Mouse (Mus musculus) right cerebral cortex, adult 2 months (tissue): ENCODE results near the gene Zfp568.

ENCODE experiments used
- DNase-seq, 2 experiments: peaks; one replicate each; pipeline ENCODE4 v3.0.0; 2021 to 2022; ENCODE audit warnings: low spot score in 2 of 2

Zfp568 gene

GRCm38 (mm10) chr7:29989031-29989430, 5.3 kb downstream of the Zfp568 start:
- no peak for DNase-seq

GRCm38 (mm10) chr7:29992698-29993097, 8.9 kb downstream of the Zfp568 start:
- DNase-seq = no peak

GRCm38 (mm10) chr7:29993340-29993739, 9.6 kb downstream of the Zfp568 start:
- DNase-seq = no peak

- no peak for DNase-seq
Measured at GRCm38 (mm10) chr7:29995134-29995533, 11.4 kb downstream of the Zfp568 start.

- DNase-seq = no peak
Measured at GRCm38 (mm10) chr7:30000601-30001000, 16.8 kb downstream of the Zfp568 start.

GRCm38 (mm10) chr7:30007601-30008000, 23.8 kb downstream of the Zfp568 start:
- peak in 1 of 2 experiments; percentile 38 for DNase-seq

- no peak for DNase-seq
Measured at GRCm38 (mm10) chr7:30008020-30008690, 24.4 kb downstream of the Zfp568 start.

- DNase-seq = peak; percentile 67 to 75
Measured at GRCm38 (mm10) chr7:30009321-30010085, 25.7 kb downstream of the Zfp568 start.

- DNase-seq = peak in 1 of 2 experiments; percentile 33
Measured at GRCm38 (mm10) chr7:30010551-30011195, 26.9 kb downstream of the Zfp568 start.

GRCm38 (mm10) chr7:30012956-30013363, 29.2 kb downstream of the Zfp568 start:
- peak; percentile 75 to 79 for DNase-seq

- DNase-seq = no peak
Measured at GRCm38 (mm10) chr7:30017226-30017625, 33.5 kb downstream of the Zfp568 start.

GRCm38 (mm10) chr7:30019543-30019942, 35.8 kb downstream of the Zfp568 start:
- no peak for DNase-seq

- no peak for DNase-seq
Measured at GRCm38 (mm10) chr7:30023324-30023723, 39.6 kb downstream of the Zfp568 start.

- no peak for DNase-seq
Measured at GRCm38 (mm10) chr7:30023800-30024199, 40.0 kb downstream of the Zfp568 start.

GRCm38 (mm10) chr7:30025358-30025757, 41.6 kb downstream of the Zfp568 start:
- no peak for DNase-seq

- no peak for DNase-seq
Measured at GRCm38 (mm10) chr7:30027331-30027730, 43.6 kb downstream of the Zfp568 start.

GRCm38 (mm10) chr7:30028572-30028971, 44.8 kb downstream of the Zfp568 start:
- DNase-seq = no peak

GRCm38 (mm10) chr7:30030677-30031076, 46.9 kb downstream of the Zfp568 start:
- no peak for DNase-seq

GRCm38 (mm10) chr7:30031379-30031778, 47.6 kb downstream of the Zfp568 start:
- DNase-seq = no peak

- DNase-seq = no peak
Measured at GRCm38 (mm10) chr7:30034331-30034730, 50.6 kb downstream of the Zfp568 start.

GRCm38 (mm10) chr7:30044354-30044753, 60.6 kb downstream of the Zfp568 start:
- DNase-seq = no peak

GRCm38 (mm10) chr7:30048126-30048525, 64.4 kb downstream of the Zfp568 start:
- no peak for DNase-seq
